Mouse (Mus musculus): ENCODE measurements at regions not wholly inside any gene's neighbourhood (a gene's known extent, or its start where the extent isn't known, plus 50 kb on each side); places are given as distances from the start of the nearest gene placed in this dataset.

- TF ChIP-seq CTCF (IDR thresholded peaks at IDR 0.05; ENCODE audit: borderline replicate concordance, insufficient read depth, low read depth, low read length) (no peak), POLR2A (IDR thresholded peaks at IDR 0.05; ENCODE audit: borderline replicate concordance, insufficient read depth, low read length) (no peak)
Observed at GRCm38 (mm10) chr7:129975781-129976514, 384.3 kb downstream of the Wdr11 start.
